Mouse (Mus musculus): Measurements from ENCODE around the gene Trpc4.

Gene Trpc4

GRCm38 (mm10) chr3:54155639-54156315, at the start of gene Trpc4:
Trpc4 (plus strand) TSS chr3:54156035.
- in situ Hi-C loops (cut with MboI, MseI) = no loop called here

- in situ Hi-C loops (cut with MboI, MseI) = no loop called here
Observed at GRCm38 (mm10) chr3:54111489-54111888, 44.3 kb upstream of the Trpc4 start.

- in situ Hi-C loops (cut with MboI, MseI) = no loop called here
Observed at GRCm38 (mm10) chr3:54135376-54135775, 20.5 kb upstream of the Trpc4 start.

GRCm38 (mm10) chr3:54141376-54141775, 14.5 kb upstream of the Trpc4 start:
- in situ Hi-C loops (cut with MboI, MseI) = no loop called here

- in situ Hi-C loops (cut with MboI, MseI) = no loop called here
Observed at GRCm38 (mm10) chr3:54154844-54155638, 794 bp upstream of the Trpc4 start.

GRCm38 (mm10) chr3:54156316-54157000, 623 bp downstream of the Trpc4 start:
- in situ Hi-C loops (cut with MboI, MseI) = no loop called here

GRCm38 (mm10) chr3:54170701-54171100, 14.9 kb downstream of the Trpc4 start:
- in situ Hi-C loops (cut with MboI, MseI) = no loop called here

- in situ Hi-C loops (cut with MboI, MseI) = no loop called here
Observed at GRCm38 (mm10) chr3:54177296-54177695, 21.5 kb downstream of the Trpc4 start.

GRCm38 (mm10) chr3:54190932-54191668, 35.3 kb downstream of the Trpc4 start:
- in situ Hi-C loops (cut with MboI, MseI) = no loop called here

GRCm38 (mm10) chr3:54201231-54201630, 45.4 kb downstream of the Trpc4 start:
- in situ Hi-C loops (cut with MboI, MseI) = loop anchor here (25.0 kb wide), 1 partner anchor 1286 kb away; no protein-coding TSS in a partner anchor

GRCm38 (mm10) chr3:54204386-54204785, 48.6 kb downstream of the Trpc4 start:
- in situ Hi-C loops (cut with MboI, MseI) = loop anchor here (25.0 kb wide), 1 partner anchor 1283 kb away; no protein-coding TSS in a partner anchor

- in situ Hi-C loops (cut with MboI, MseI) = loop anchor here (25.0 kb wide), 1 partner anchor 1277 kb away; no protein-coding TSS in a partner anchor
Observed at GRCm38 (mm10) chr3:54210112-54210511, 54.3 kb downstream of the Trpc4 start.

- in situ Hi-C loops (cut with MboI, MseI) = loop anchor here (25.0 kb wide), 1 partner anchor 1276 kb away; no protein-coding TSS in a partner anchor
Observed at GRCm38 (mm10) chr3:54211441-54211840, 55.6 kb downstream of the Trpc4 start.

- in situ Hi-C loops (cut with MboI, MseI) = loop anchor here (25.0 kb wide), 1 partner anchor 1265 kb away; no protein-coding TSS in a partner anchor
Observed at GRCm38 (mm10) chr3:54222549-54222948, 66.7 kb downstream of the Trpc4 start.

- in situ Hi-C loops (cut with MboI, MseI) = no loop called here
Observed at GRCm38 (mm10) chr3:54228463-54228862, 72.6 kb downstream of the Trpc4 start.

- in situ Hi-C loops (cut with MboI, MseI) = no loop called here
Observed at GRCm38 (mm10) chr3:54238891-54239290, 83.1 kb downstream of the Trpc4 start.

- in situ Hi-C loops (cut with MboI, MseI) = no loop called here
Observed at GRCm38 (mm10) chr3:54239426-54239825, 83.6 kb downstream of the Trpc4 start.

GRCm38 (mm10) chr3:54243136-54243535, 87.3 kb downstream of the Trpc4 start:
- in situ Hi-C loops (cut with MboI, MseI) = no loop called here

- in situ Hi-C loops (cut with MboI, MseI) = no loop called here
Observed at GRCm38 (mm10) chr3:54244729-54245465, 89.1 kb downstream of the Trpc4 start.

GRCm38 (mm10) chr3:54246416-54246815, 90.6 kb downstream of the Trpc4 start:
- in situ Hi-C loops (cut with MboI, MseI) = no loop called here

GRCm38 (mm10) chr3:54249311-54249710, 93.5 kb downstream of the Trpc4 start:
- in situ Hi-C loops (cut with MboI, MseI) = no loop called here
